Mouse (Mus musculus) liver, postnatal 0 days (tissue): ENCODE measurements at regions not wholly inside any gene's neighbourhood (a gene's known extent, or its start where the extent isn't known, plus 50 kb on each side); places are given as distances from the start of the nearest gene placed in this dataset.

Experiments
- CTCF ChIP-seq: sonication (generic); IDR thresholded peaks from 2 replicates; pipeline ENCODE4 v1.5.1; 2016; ENCODE audit warnings: antibody characterized with exemption, low read depth
- EP300 ChIP-seq: IDR thresholded peaks from 2 replicates; pipeline ENCODE4 v1.6.1; 2016; ENCODE audit warnings: antibody characterized with exemption, low read depth, mild to moderate bottlenecking

DNA sequence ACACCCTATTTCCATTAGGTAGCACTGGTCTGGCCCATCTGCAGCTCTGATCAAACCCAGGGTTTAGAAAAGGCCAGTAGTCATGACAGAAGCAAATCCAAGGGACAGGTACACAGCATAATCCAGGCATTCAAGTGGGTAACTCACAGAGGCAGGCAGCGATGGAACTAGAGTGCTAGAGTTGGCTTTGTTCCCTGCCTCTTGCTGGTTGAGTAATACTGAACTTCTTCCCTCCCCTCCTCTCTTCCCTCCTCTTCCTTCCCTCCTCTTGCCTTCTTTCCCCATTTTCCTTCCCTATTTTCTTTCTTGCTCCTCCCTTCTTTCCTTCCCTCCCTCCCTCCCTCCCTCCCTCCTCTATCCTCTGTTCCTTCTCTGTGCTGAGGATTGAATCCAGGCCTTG is 133.1 kb upstream of the Zfp648 start:
- TF ChIP-seq CTCF (no peak), EP300 (no peak)
